Comparison of ENCODE assay signal across 14 mouse cellular contexts in genomic region chr7:125262133-125262532, GRCm38 (mm10).
"Had no signal": no experiment of that assay in that cellular context is flagged by ENCODE, and none has a peak within 500 bp of the region (broad histone marks: within the 10 kb centered on the region; RNA-seq: fewer than 3 reads in every experiment).

No protein-coding gene starts in this region.

- H3K4me3 ChIP-seq: kidney, embryonic 15.5 days; left cerebral cortex, adult 2 months; limb, embryonic 15.5 days; liver, embryonic 12.5 days; myocyte; neural tube, embryonic 12.5 days had no signal

- H3K27ac ChIP-seq: kidney, embryonic 15.5 days; left cerebral cortex, adult 2 months; limb, embryonic 15.5 days; liver, embryonic 12.5 days; neural tube, embryonic 12.5 days had no signal

- H3K4me1 ChIP-seq: kidney, embryonic 15.5 days; liver, embryonic 12.5 days had no signal

- H3K9ac ChIP-seq: kidney, embryonic 15.5 days; limb, embryonic 15.5 days; liver, embryonic 12.5 days; lung, embryonic 14.5 days; neural tube, embryonic 12.5 days had no signal

- H3K27me3 ChIP-seq: kidney, embryonic 15.5 days; limb, embryonic 15.5 days; liver, embryonic 12.5 days; neural tube, embryonic 12.5 days had no signal

- ATAC-seq: liver, embryonic 12.5 days had no signal

- H3K9me3 ChIP-seq: kidney, embryonic 15.5 days; limb, embryonic 15.5 days; liver, embryonic 12.5 days; neural tube, embryonic 12.5 days had no signal

- H3K36me3 ChIP-seq: kidney, embryonic 15.5 days; limb, embryonic 15.5 days; liver, embryonic 12.5 days; neural tube, embryonic 12.5 days had no signal

- H3K4me2 ChIP-seq: kidney, embryonic 15.5 days; limb, embryonic 15.5 days; liver, embryonic 12.5 days; lung, embryonic 14.5 days had no signal

- DNase-seq: kidney, adult 2 months; kidney, postnatal 14 days; lung, embryonic 14.5 days; lung, postnatal 10 days; lung, postnatal 4 days; right cerebral cortex, adult 18-20 months; right cerebral cortex, postnatal 25 days; thymus, postnatal 36 days had no signal
